Mouse (Mus musculus) liver, postnatal 0 days (tissue): Measurements from ENCODE around the gene Steap3.
A peak's percentile ranks its signal among the peaks of the same experiment; 100 is the strongest.

Experiments used
- CTCF ChIP-seq: sonication (generic); IDR thresholded peaks from 2 replicates; pipeline ENCODE4 v1.5.1; 2016; ENCODE audit warnings: antibody characterized with exemption, low read depth
- EP300 ChIP-seq: IDR thresholded peaks from 2 replicates; pipeline ENCODE4 v1.6.1; 2016; ENCODE audit warnings: antibody characterized with exemption, low read depth, mild to moderate bottlenecking

- TF ChIP-seq CTCF = peak; percentile 34
- TF ChIP-seq EP300 = no peak
Measured at GRCm38 (mm10) chr1:120243987-120244386, 28.5 kb downstream of the Steap3 start.
